Mouse (Mus musculus) midbrain, embryonic 14.5 days (tissue): ENCODE measurements at regions not wholly inside any gene's neighbourhood (a gene's known extent, or its start where the extent isn't known, plus 50 kb on each side); places are given as distances from the start of the nearest gene placed in this dataset.

Experiments
- ATAC-seq: fragments of 200-750 bp; cut with Nextera tagmentation; 2 replicates; pipeline ENCODE4 v1.8.0; 2017; ENCODE audit warnings: moderate number of reproducible peaks, moderate library complexity; ENCODE audit not compliant: low FRiP score, low TSS enrichment
- DNase-seq: peaks from one replicate; pipeline ENCODE4 v3.0.0-alpha.2; 2015
- H3K27ac ChIP-seq: fragments of 300-500 bp; sonication (generic); replicated peaks from 2 replicates; pipeline ENCODE4 v1.5.1; 2014; ENCODE audit warnings: mild to moderate bottlenecking, low read depth, low read length, moderate library complexity
- H3K27me3 ChIP-seq: fragments of 300-500 bp; sonication (generic); 2 replicates; pipeline ENCODE4 v1.6.1; 2014; ENCODE audit warnings: low read length, control low read depth, mixed read lengths; ENCODE audit not compliant: control insufficient read depth, insufficient read depth
- H3K36me3 ChIP-seq: fragments of 300-500 bp; sonication (generic); 2 replicates; pipeline ENCODE4 v1.6.1; 2014; ENCODE audit warnings: low read length, control low read depth; ENCODE audit not compliant: control insufficient read depth, insufficient read depth
- H3K4me1 ChIP-seq: fragments of 300-500 bp; sonication (generic); 2 replicates; pipeline ENCODE4 v1.6.1; 2014; ENCODE audit warnings: mild to moderate bottlenecking, antibody characterized with exemption, low read length, control low read depth; ENCODE audit not compliant: control insufficient read depth, insufficient read depth
- H3K4me2 ChIP-seq: fragments of 300-500 bp; sonication (generic); 2 replicates; pipeline ENCODE4 v1.6.1; 2014; ENCODE audit warnings: mild to moderate bottlenecking, low read length, moderate library complexity
- H3K4me3 ChIP-seq: fragments of 300-500 bp; sonication (generic); replicated peaks from 2 replicates; pipeline ENCODE4 v1.5.1; 2014; ENCODE audit warnings: low read depth, low read length
- H3K9ac ChIP-seq: fragments of 300-500 bp; sonication (generic); replicated peaks from 2 replicates; pipeline ENCODE4 v1.6.1; 2014; ENCODE audit warnings: mild to moderate bottlenecking, low read length, moderate library complexity
- H3K9me3 ChIP-seq: fragments of 300-500 bp; sonication (generic); 2 replicates; pipeline ENCODE4 v1.6.1; 2016; ENCODE audit warnings: low read length, control low read depth, mixed read lengths; ENCODE audit not compliant: control insufficient read depth
- WGBS: fragments of 180-500 bp; shearing (Covaris S2); extraction: QIAGEN DNeasy Blood & Tissue Kit; methylation state at CpG from one replicate; pipeline ENCODE4 v1.1.7; 2014; 5-methylcytosine and 5-hydroxymethylcytosine counted together

DNA sequence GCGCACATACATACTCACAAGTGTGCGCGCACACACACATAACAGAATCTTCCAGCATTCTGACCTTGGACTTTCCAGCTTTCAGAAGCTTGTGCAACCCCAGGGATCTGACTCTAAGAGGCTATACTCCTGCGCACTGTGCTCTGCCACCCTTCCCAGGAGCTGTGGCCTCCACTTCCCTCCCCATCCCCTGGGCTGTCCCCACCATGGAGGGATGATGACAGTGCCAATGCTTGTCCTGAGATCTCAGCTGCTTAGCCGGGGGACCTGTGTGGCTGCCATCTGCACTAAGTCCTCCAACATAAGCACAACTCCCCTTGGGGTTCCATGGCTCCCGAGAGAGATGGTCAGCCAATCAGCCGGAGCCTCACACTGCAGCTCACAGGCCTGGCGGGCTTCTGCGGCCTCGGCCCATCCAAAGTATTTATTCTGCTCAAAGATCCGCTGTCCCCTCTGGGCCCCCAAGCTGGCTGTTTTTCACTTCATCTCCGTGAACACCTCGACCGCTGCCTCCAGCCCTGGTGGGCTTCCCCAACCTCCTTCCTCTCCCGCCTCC, 412.3 kb downstream of the Ajap1 start:
- Histone ChIP-seq H3K4me1 (peaks cover 14% of the 10 kb centered on the region), H3K36me3 (no peaks in the 10 kb centered on the region), H3K27ac (peak overlapping the region; percentile 26; the same call in 1 of the 2 replicates), H3K9me3 (no peaks in the 10 kb centered on the region), H3K4me3 (no peak overlapping the region), H3K27me3 (no peaks in the 10 kb centered on the region), H3K4me2 (no peak overlapping the region), H3K9ac (no peak overlapping the region)
- peak; percentile 11; the same call in 1 of the 2 replicates for ATAC-seq
- 38% methylated on average over 15 of the region's 15 CpGs for WGBS
- peak; percentile 71 for DNase-seq

DNA sequence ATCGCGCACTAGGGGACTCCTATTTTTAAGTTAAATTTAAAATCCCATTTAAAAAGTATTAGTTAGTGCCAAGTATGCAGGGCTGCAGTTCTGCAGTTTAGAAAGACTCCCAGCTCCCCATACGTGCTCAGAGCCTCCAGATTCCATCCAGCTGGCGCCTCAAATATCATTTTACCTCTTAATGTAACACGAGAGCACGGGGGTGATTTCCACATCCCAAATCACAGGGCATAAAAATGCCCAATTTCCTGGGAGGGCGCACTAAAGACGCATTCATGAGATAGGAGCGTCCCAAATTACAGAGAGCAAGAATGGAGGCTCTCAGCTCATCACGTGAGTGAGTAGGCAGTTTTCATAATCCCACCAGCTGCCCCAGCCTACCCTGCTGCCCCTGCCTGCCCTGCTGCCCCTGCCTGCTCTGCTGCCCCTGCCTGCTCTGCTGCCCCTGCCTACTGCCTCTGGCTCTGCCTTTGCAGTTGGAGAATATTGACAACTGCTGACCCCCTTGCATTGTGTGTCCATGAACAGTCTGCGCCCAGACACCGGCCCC, 414.1 kb downstream of the Ajap1 start:
- DNase-seq (no peak), ATAC-seq (no peak)
- Histone ChIP-seq H3K9me3 (no peaks in the 10 kb centered on the region), H3K36me3 (no peaks in the 10 kb centered on the region), H3K9ac (no peak overlapping the region), H3K4me1 (peaks cover 14% of the 10 kb centered on the region), H3K4me3 (no peak overlapping the region), H3K27ac (no peak overlapping the region), H3K4me2 (no peak overlapping the region), H3K27me3 (no peaks in the 10 kb centered on the region)
- 83% methylated on average over 12 of the region's 12 CpGs for WGBS

DNA sequence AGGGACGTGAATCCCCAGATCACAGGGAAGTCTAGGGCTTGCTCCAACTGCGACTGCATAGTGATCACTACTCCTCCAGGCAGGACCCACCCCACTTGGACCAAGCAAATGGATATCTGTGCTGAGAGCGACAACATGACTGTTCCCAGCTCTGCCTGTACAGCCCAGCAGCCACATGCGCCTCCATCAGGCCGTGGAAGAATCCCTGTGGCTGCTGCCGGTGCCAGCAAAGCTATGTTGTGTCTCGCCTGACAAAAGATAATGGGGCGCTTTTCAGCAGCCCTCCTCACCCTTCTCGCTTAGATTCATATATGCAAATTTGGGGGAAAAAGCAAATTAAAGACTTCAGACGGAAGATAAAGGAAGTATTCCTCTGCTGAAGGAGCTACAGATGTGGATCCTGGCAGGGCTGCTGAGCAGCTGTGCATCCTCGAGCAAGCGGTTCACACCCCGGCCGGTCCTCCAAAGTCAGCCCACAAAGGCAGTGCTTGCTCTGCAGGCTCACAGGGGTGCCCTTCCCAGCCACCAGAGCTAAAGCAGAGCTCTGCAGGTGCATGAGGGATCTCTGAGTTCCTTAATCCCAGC, 418.5 kb downstream of the Ajap1 start:
- no peak overlapping the region for H3K4me2 ChIP-seq
- WGBS, result 69% methylated on average over 14 of the region's 14 CpGs
- no peak overlapping the region for H3K4me3 ChIP-seq
- H3K4me1 ChIP-seq, result no peaks in the 10 kb centered on the region
- no peaks in the 10 kb centered on the region for H3K36me3 ChIP-seq
- H3K27ac ChIP-seq, result no peak overlapping the region
- no peak for ATAC-seq
- no peaks in the 10 kb centered on the region for H3K27me3 ChIP-seq
- no peaks in the 10 kb centered on the region for H3K9me3 ChIP-seq
- no peak for DNase-seq
- no peak overlapping the region for H3K9ac ChIP-seq

DNA sequence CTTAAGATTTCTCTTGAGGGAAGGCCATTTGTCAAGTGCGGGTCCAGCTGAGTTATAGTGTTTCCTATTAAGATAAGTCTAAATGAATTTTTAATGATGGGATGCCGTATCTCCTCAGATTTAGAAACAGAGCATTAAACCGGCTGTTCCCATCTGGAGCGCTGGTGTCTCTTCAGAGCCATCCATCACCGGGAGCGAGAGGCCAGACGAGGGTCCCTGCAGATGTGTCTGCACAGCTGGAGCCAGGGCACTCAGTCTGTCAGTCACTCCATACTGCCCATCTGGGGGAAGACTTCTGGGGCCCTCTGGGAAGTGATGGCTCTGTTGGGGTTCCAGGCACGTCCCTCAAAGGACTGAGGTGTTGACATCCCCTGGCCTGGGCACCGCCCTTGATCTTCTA, 419.2 kb downstream of the Ajap1 start:
- Histone ChIP-seq H3K36me3 (no peaks in the 10 kb centered on the region), H3K27ac (no peak overlapping the region), H3K9ac (no peak overlapping the region), H3K4me3 (no peak overlapping the region), H3K9me3 (no peaks in the 10 kb centered on the region), H3K4me1 (no peaks in the 10 kb centered on the region), H3K4me2 (no peak overlapping the region), H3K27me3 (no peaks in the 10 kb centered on the region)
- 80% methylated on average over 9 of the region's 9 CpGs for WGBS
- no peak for ATAC-seq
- no peak for DNase-seq

DNA sequence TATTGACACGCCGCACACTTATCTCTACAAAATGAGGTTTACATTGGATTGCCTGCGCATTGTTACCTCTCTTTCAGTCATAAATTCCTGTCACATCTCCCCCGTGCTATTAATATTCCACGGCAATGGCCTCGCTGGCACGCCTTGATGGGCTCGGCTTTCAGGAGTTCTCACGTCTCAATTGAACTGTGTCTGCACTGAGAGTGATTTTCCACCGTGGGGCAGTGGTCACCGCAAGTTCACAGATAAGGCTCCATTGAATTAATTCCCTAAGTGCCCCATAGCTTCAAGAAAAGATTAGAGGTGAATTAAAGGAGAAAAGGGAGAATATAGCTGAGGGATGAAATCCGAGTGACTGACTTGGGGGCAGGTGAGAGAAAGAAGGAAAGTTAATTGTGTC, 424.5 kb downstream of the Ajap1 start:
- DNase-seq, result peak; percentile 66
- no peak overlapping the region for H3K4me2 ChIP-seq
- H3K9ac ChIP-seq, result no peak overlapping the region
- no peaks in the 10 kb centered on the region for H3K27me3 ChIP-seq
- H3K4me3 ChIP-seq, result no peak overlapping the region
- H3K27ac ChIP-seq, result no peak overlapping the region
- no peaks in the 10 kb centered on the region for H3K9me3 ChIP-seq
- 55% methylated on average over 12 of the region's 12 CpGs for WGBS
- ATAC-seq, result no peak
- no peaks in the 10 kb centered on the region for H3K36me3 ChIP-seq
- no peaks in the 10 kb centered on the region for H3K4me1 ChIP-seq

DNA sequence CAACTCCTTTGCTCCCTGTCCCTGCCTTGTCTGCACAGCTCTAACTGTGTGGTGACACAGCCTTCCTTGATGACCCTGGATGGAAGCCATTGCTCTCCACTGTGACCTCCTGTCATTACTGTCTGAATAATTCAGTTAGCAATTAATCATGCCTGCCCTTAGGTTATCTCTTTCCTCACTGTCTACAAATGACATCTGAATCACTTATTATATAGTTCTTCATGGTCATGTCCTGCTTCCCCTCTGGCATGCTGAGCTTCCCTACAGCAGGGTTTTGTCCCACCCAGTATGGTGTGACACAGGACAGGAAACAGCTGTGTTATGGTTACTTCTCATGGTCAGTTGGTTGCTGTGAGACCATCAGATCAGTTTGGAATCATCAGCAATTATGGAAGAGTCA, 458.9 kb downstream of the Ajap1 start:
- ATAC-seq (no peak), DNase-seq (no peak)
- no peaks in the 10 kb centered on the region for H3K27me3 ChIP-seq
- H3K27ac ChIP-seq, result no peak overlapping the region
- H3K4me1 ChIP-seq, result peaks cover 5% of the 10 kb centered on the region; the same call in 1 of the 2 replicates
- H3K4me3 ChIP-seq, result no peak overlapping the region
- no peak overlapping the region for H3K9ac ChIP-seq
- H3K4me2 ChIP-seq, result no peak overlapping the region
- H3K36me3 ChIP-seq, result no peaks in the 10 kb centered on the region
- H3K9me3 ChIP-seq, result no peaks in the 10 kb centered on the region

DNA sequence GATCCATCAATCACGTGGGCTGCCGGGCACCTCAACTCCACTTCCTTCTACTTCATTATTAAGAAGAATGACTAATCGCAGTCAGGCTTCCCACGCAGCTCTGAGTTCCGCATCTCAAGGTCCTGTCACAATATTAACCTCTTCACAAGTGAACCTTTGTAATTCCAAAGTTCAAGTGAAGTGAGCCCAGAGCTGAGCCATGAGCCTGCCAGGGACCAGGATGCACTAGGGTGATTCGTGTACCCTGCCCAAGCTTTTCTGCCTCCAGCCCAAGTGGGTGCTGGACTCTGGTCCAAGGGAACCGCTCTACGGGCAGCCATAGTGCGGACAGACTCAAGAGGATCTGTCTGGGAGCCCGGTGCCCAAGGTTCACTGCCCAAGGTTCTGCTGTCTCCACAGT, 463.4 kb downstream of the Ajap1 start:
- peaks cover 9% of the 10 kb centered on the region; the same call in 1 of the 2 replicates for H3K4me1 ChIP-seq
- ATAC-seq (no peak), DNase-seq (no peak)
- H3K4me2 ChIP-seq, result no peak overlapping the region; the same call in 1 of the 2 replicates
- no peak overlapping the region for H3K9ac ChIP-seq
- WGBS, result 83% methylated on average over 10 of the region's 10 CpGs
- no peak overlapping the region for H3K4me3 ChIP-seq
- H3K27me3 ChIP-seq, result no peaks in the 10 kb centered on the region
- H3K9me3 ChIP-seq, result no peaks in the 10 kb centered on the region
- no peaks in the 10 kb centered on the region for H3K36me3 ChIP-seq
- H3K27ac ChIP-seq, result peak overlapping the region; percentile 53; the same call in 1 of the 2 replicates

DNA sequence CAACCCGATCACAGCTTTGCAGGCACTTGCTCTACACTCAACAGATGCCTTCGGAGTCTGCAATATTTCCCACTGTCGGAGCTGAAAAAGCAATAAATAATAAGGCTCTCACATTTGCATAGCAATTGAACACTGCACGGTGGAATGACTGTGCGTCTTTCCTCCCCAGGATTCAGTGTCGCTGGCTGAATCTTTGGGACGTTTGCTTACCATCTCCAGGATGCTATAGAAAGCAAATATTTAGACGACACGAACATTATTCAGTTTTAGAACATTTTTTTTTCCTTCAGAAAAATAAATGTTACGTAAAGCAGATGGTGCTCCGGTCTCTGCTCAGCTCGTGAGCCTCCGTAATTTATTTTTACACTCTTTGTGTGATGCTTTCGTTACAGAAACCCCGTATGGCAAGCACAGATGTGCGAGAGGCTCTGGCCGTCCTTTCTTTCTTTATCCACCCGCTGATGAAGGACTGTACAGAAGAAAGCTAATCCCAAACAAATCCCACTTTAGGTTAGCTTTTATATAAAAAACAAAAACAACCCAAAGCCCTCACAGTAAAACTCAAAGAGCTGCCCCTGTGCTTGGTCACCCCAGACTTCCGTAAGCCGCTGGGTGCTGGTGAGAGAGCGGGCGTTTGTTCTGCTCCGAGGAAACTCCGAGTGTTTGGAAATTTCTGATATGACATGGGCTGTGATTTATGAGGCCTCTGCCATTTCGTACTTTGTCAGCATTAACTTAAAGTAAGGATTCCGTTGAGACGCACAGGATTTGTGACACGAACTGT, 464.3 kb downstream of the Ajap1 start:
- no peaks in the 10 kb centered on the region for H3K27me3 ChIP-seq
- H3K9ac ChIP-seq, result 0 out of 2 replicates have a peak overlapping the region, but pooled peaks have one; percentile 23
- H3K4me3 ChIP-seq, result no peak overlapping the region
- no peaks in the 10 kb centered on the region for H3K9me3 ChIP-seq
- ATAC-seq (no peak), DNase-seq (peak; percentile 57)
- 45% methylated on average over 28 of the region's 28 CpGs for WGBS
- peaks cover 9% of the 10 kb centered on the region; the same call in 1 of the 2 replicates for H3K4me1 ChIP-seq
- H3K36me3 ChIP-seq, result no peaks in the 10 kb centered on the region
- peak overlapping the region; percentile 53 for H3K27ac ChIP-seq
- peak overlapping the region; percentile 28 for H3K4me2 ChIP-seq
